Mouse (Mus musculus) midbrain, embryonic 11.5 days (tissue): Measurements from ENCODE around the gene Card6. TPM values are rescaled to one million over a fixed set of nuclear protein-coding genes. Genes with fewer than 3 reads are reported as not detected.
"Not testable (repeated sequence)": the region's sequence is repeated elsewhere in the genome, so short reads cannot be mapped to it uniquely, and the experiment has no call there.

Experiments
- ATAC-seq: fragments of 200-750 bp; cut with Nextera tagmentation; 2 replicates; pipeline ENCODE4 v1.8.0; 2017; ENCODE audit warnings: moderate TSS enrichment, moderate library complexity; ENCODE audit not compliant: low FRiP score
- DNase-seq: peaks from one replicate; pipeline ENCODE4 v3.0.0; 2015; ENCODE audit warnings: low spot score; ENCODE audit errors: missing footprints
- H3K27ac ChIP-seq: fragments of 300-500 bp; sonication (generic); 2 replicates; pipeline ENCODE4 v1.5.1; 2014; ENCODE audit warnings: low read depth, low read length
- H3K27me3 ChIP-seq: fragments of 300-500 bp; sonication (generic); 2 replicates; pipeline ENCODE4 v1.6.1; 2014; ENCODE audit warnings: mild to moderate bottlenecking, low read length, moderate library complexity, mixed read lengths; ENCODE audit not compliant: control insufficient read depth, insufficient read depth
- H3K36me3 ChIP-seq: fragments of 300-500 bp; sonication (generic); 2 replicates; pipeline ENCODE4 v1.6.1; 2014; ENCODE audit warnings: mild to moderate bottlenecking, low read length, moderate library complexity, mixed read lengths; ENCODE audit not compliant: control insufficient read depth, insufficient read depth
- H3K4me1 ChIP-seq: fragments of 300-500 bp; sonication (generic); 2 replicates; pipeline ENCODE4 v1.6.1; 2014; ENCODE audit warnings: low read length; ENCODE audit not compliant: control insufficient read depth, insufficient read depth
- H3K4me2 ChIP-seq: fragments of 300-500 bp; sonication (generic); 2 replicates; pipeline ENCODE4 v1.6.1; 2014; ENCODE audit warnings: mild to moderate bottlenecking, moderate library complexity
- H3K4me3 ChIP-seq: fragments of 300-500 bp; sonication (generic); 2 replicates; pipeline ENCODE4 v1.5.1; 2014; ENCODE audit warnings: low read depth, low read length
- H3K9ac ChIP-seq: fragments of 300-500 bp; sonication (generic); 2 replicates; pipeline ENCODE4 v1.6.1; 2014; ENCODE audit warnings: low read length
- H3K9me3 ChIP-seq: fragments of 300-500 bp; sonication (generic); 2 replicates; pipeline ENCODE4 v1.6.1; 2016; ENCODE audit warnings: low read length; ENCODE audit not compliant: control insufficient read depth
- WGBS: fragments of 180-500 bp; shearing (Covaris S2); extraction: QIAGEN DNeasy Blood & Tissue Kit; methylation state at CpG from one replicate; pipeline ENCODE4 v1.1.7; 2014; 5-methylcytosine and 5-hydroxymethylcytosine counted together
- polyA plus RNA-seq: library from polyadenylated mRNA; unstranded; fragments of >200 nt; fragmentation: Nextera tagmentation; extraction: Ambion mirVana; gene quantifications from 2 replicates; pipeline ENCODE4 v1.2.1, GENCODE M21; 2014

Card6 gene
- polyA plus RNA-seq, 1 experiment from 2014 or later, result 0.63 TPM

GRCm38 (mm10) chr15:5134945-5135483 is 26.7 kb upstream of the Card6 start:
- DNase-seq (no peak), ATAC-seq (no peak)
- no peak overlapping the region for H3K4me3 ChIP-seq
- H3K36me3 ChIP-seq, result no peaks in the 10 kb centered on the region
- H3K9ac ChIP-seq, result no peak overlapping the region
- no peak overlapping the region for H3K4me2 ChIP-seq
- H3K9me3 ChIP-seq, result no peaks in the 10 kb centered on the region
- no peak overlapping the region for H3K27ac ChIP-seq
- no peaks in the 10 kb centered on the region for H3K4me1 ChIP-seq
- no peaks in the 10 kb centered on the region for H3K27me3 ChIP-seq
- 81% methylated on average over 8 of the region's 8 CpGs for WGBS

DNA sequence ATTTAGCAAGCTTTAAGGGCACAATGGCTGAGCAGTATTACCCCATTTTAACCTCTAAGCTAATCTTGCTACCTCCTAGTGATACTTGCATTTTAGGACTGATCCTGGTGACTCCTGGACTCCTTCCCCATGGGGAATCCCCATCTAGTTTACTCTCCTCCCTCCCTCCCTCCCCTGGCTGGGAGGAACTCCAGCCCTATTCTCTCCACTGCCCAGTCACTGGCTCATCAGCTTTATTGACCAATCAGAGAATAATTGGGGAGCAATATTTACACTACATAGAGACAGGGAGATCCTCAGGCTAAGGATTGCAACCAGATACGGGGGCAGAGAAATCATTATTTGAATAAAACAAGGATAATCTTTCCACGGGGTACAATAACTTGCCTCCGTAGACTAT is 25.8 kb upstream of the Card6 start:
- no peaks in the 10 kb centered on the region for H3K4me1 ChIP-seq
- H3K4me2 ChIP-seq, result no peak overlapping the region
- no peak overlapping the region for H3K9ac ChIP-seq
- H3K27me3 ChIP-seq, result no peaks in the 10 kb centered on the region
- no peaks in the 10 kb centered on the region for H3K36me3 ChIP-seq
- H3K9me3 ChIP-seq, result no peaks in the 10 kb centered on the region
- no peak for ATAC-seq
- WGBS, result 67% methylated on average over 3 of the region's 3 CpGs
- no peak for DNase-seq
- no peak overlapping the region for H3K4me3 ChIP-seq
- no peak overlapping the region for H3K27ac ChIP-seq

- Histone ChIP-seq H3K4me1 (no peaks in the 10 kb centered on the region), H3K27ac (no peak overlapping the region), H3K36me3 (no peaks in the 10 kb centered on the region), H3K4me2 (no peak overlapping the region), H3K4me3 (no peak overlapping the region), H3K9ac (no peak overlapping the region), H3K27me3 (no peaks in the 10 kb centered on the region), H3K9me3 (no peaks in the 10 kb centered on the region)
- WGBS, result 61% methylated on average over 3 of the region's 3 CpGs
- DNase-seq, result no peak
- no peak for ATAC-seq
These were observed 25.0 kb upstream of the Card6 start for GRCm38 (mm10) chr15:5133301-5133700.

DNA sequence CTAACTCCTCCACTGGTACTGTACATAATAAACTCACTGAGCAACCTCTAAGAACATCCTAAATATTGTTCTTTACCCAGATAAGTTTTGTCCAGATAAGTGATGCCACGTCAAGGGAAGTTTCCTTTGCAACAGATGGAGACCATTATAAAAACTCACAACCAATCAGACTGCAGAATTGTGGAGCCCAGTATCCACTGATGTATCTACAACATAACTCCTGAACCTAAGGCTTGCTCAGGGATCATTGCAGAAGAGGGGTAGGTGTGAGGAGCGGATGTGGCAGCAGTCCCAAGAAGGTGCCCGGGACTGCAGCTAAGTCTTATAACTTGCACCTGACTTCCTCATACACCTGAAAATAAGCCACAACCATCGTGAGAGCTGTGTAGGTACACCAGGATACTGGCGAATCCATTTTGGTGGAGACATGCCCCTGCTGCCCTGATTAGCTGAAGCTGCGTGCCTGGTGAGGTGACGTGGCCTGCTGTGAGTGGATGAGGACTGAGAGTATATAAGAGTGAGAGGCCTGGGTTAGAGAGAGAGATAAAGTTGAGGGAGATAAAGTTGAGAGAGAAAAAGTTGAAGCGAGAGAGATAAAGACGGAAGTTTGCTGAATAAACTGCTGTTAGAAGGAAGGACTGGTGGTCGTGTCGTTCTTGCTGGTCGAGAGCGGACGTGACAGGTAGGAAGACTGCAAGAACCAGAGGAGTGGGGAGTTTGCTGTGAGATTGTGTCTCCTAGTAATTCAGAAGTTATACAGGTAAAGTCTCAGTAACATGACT is 22.7 kb upstream of the Card6 start:
- H3K27me3 ChIP-seq, DNase-seq, H3K4me1 ChIP-seq, H3K9me3 ChIP-seq, H3K9ac ChIP-seq, H3K27ac ChIP-seq, H3K36me3 ChIP-seq, H3K4me3 ChIP-seq, ATAC-seq, H3K4me2 ChIP-seq: not testable (repeated sequence)
- WGBS, result 88% methylated on average over 14 of the region's 14 CpGs

- Histone ChIP-seq H3K4me1 (no peaks in the 10 kb centered on the region), H3K4me3 (no peak overlapping the region), H3K36me3 (peaks cover 4% of the 10 kb centered on the region; the same call in 1 of the 2 replicates), H3K27me3 (no peaks in the 10 kb centered on the region), H3K27ac (no peak overlapping the region), H3K9me3 (no peaks in the 10 kb centered on the region), H3K9ac (no peak overlapping the region), H3K4me2 (no peak overlapping the region)
- DNase-seq, result no peak
- ATAC-seq, result no peak
- 92% methylated on average over 12 of the region's 12 CpGs for WGBS
These were observed 20.9 kb upstream of the Card6 start for GRCm38 (mm10) chr15:5129111-5129805.

DNA sequence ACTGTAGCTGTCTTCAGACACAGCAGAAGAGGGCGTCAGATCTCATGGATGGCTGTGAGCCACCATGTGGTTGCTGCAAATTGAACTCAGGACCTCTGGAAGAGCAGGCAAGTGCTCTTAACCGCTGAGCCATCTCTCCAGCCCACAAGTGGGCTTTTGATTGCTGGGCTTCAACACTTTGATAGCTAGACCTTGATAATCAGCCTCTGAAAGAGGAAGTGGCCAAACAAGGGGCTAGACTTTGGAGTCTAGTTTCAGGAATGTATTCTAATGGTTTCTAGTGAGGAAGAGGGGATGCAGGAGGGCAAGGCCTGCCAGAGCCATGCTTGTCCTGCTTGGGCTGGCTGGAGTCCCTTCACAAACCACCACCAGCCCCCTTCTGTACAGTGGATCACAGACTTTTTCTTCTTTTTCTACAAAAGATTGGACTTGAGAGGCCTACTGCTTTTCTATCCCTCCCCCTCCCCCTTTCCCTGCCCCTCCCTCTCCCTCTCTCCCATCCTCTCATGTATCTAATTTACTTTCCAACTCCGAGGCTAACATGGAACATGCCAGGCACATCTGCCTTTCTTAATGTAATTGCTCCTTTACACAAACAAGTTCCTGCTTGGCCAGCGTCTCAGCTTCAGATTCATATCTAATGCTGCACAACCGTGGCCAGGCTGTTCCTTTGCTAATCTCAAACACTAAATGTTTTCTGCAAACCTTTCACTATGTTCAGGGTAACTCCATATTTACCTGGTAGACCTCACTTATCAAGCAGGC is 20.0 kb upstream of the Card6 start:
- 85% methylated on average over 5 of the region's 5 CpGs for WGBS
- Histone ChIP-seq H3K4me3 (no peak overlapping the region), H3K36me3 (peaks cover 4% of the 10 kb centered on the region; the same call in 1 of the 2 replicates), H3K4me2 (no peak overlapping the region), H3K27ac (no peak overlapping the region), H3K4me1 (no peaks in the 10 kb centered on the region), H3K27me3 (no peaks in the 10 kb centered on the region), H3K9me3 (no peaks in the 10 kb centered on the region), H3K9ac (no peak overlapping the region)
- DNase-seq (no peak), ATAC-seq (no peak)

DNA sequence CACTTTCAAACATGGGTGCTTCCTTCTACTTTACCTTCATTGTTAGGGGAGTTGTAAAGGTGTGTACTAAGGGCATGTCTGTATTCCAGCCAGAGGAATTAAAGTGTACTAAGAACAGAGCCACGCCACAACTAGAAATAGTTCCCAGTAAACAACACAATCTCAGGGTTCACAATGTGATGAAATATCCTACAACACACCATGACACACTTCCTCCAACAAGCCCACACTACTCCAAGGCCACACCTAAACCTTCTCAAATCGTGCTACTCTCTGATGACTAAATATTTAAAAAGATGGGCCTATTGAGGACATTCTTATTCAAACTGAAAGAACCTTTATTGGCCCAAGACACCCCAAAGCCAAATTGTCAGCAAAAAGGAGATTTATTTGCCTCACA is 19.1 kb upstream of the Card6 start:
- WGBS, result 87% methylated on average over 2 of the region's 2 CpGs
- ATAC-seq, result no peak
- no peak for DNase-seq
- Histone ChIP-seq H3K4me3 (no peak overlapping the region), H3K27ac (no peak overlapping the region), H3K36me3 (peaks cover 4% of the 10 kb centered on the region; the same call in 1 of the 2 replicates), H3K9me3 (no peaks in the 10 kb centered on the region), H3K27me3 (no peaks in the 10 kb centered on the region), H3K4me2 (no peak overlapping the region), H3K9ac (no peak overlapping the region), H3K4me1 (no peaks in the 10 kb centered on the region)

- no peak for DNase-seq
- Histone ChIP-seq H3K4me1 (no peaks in the 10 kb centered on the region), H3K9me3 (no peaks in the 10 kb centered on the region), H3K4me2 (no peak overlapping the region), H3K27me3 (no peaks in the 10 kb centered on the region), H3K36me3 (peaks cover 8% of the 10 kb centered on the region), H3K4me3 (no peak overlapping the region), H3K9ac (no peak overlapping the region), H3K27ac (no peak overlapping the region)
- WGBS, result 87% methylated on average over 4 of the region's 4 CpGs
- no peak for ATAC-seq
These were observed 18.1 kb upstream of the Card6 start for GRCm38 (mm10) chr15:5126456-5126855.
